Mouse (Mus musculus) kidney, adult 18-20 months (tissue): ENCODE results near the gene Rpia.

ENCODE experiments used
- DNase-seq: peaks from one replicate; pipeline ENCODE4 v3.0.0; 2021

The Rpia gene

GRCm38 (mm10) chr6:70747702-70748101 lies 44.3 kb downstream of the Rpia start:
- DNase-seq, result no peak

DNA sequence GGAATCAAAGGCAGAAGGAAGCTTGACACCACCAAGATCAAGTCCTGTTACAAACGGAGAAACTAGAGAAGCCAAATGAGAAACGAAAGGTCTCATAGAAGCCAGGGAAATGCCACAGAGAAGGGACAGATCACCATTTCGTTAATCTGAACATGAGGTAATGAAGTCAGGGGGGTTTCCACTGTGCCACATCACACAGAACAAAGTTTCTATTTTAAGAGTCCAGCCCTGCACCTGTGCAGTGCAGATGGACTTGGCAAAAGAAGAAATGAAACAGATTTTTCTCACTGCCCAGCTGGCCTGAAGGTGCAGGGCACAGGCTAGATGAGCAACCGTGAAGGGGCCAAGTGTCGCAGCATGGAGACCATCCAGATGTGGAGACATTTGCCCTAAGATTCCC lies 48.1 kb downstream of the Rpia start:
- no peak for DNase-seq

GRCm38 (mm10) chr6:70742833-70743232 lies 49.2 kb downstream of the Rpia start:
- no peak for DNase-seq

GRCm38 (mm10) chr6:70740535-70740934 lies 51.5 kb downstream of the Rpia start:
- no peak for DNase-seq

GRCm38 (mm10) chr6:70739456-70739855 lies 52.6 kb downstream of the Rpia start:
- DNase-seq, result no peak

GRCm38 (mm10) chr6:70735528-70735927 lies 56.5 kb downstream of the Rpia start:
- DNase-seq, result no peak

GRCm38 (mm10) chr6:70730828-70731227 lies 61.2 kb downstream of the Rpia start:
- no peak for DNase-seq

GRCm38 (mm10) chr6:70729125-70729524 lies 62.9 kb downstream of the Rpia start:
- no peak for DNase-seq

- no peak for DNase-seq
Measured at GRCm38 (mm10) chr6:70727094-70727721, 64.8 kb downstream of the Rpia start.

DNA sequence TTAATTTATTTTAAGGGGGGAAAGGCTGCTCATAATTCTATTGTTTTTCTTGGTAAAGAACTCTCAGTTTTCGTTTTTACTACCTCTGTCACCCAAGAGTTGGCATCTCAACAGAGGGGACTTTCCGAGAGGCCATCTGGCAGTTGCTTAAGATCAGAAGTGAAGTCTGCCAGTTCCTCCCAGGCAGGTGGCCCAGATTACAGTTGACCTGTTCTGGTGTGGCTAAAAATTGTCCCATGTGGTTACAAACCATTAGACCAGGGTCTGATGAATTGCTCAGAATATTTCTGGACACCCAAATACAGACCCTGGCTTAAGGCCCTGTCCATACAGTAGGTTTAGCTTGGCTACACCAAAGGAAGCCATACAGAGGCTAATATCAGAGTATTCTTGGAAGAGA lies 66.4 kb downstream of the Rpia start:
- no peak for DNase-seq

DNA sequence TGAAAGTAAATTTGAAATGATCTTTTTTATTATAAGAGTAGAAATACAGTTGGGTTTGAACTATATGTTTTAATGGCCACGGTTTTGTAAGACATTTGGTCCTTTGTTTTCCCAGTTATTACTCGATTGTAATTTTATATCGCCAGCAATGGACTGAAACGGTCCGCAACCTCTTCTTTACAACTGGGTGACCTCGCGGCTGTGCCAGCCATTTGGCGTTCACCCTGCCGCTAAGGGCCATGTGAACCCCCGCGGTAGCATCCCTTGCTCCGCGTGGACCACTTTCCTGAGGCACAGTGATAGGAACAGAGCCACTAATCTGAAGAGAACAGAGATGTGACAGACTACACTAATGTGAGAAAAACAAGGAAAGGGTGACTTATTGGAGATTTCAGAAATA lies 67.3 kb downstream of the Rpia start:
- no peak for DNase-seq

GRCm38 (mm10) chr6:70722298-70722697 lies 69.7 kb downstream of the Rpia start:
- DNase-seq, result no peak

- no peak for DNase-seq
Measured at GRCm38 (mm10) chr6:70718760-70719159, 73.3 kb downstream of the Rpia start.

DNA sequence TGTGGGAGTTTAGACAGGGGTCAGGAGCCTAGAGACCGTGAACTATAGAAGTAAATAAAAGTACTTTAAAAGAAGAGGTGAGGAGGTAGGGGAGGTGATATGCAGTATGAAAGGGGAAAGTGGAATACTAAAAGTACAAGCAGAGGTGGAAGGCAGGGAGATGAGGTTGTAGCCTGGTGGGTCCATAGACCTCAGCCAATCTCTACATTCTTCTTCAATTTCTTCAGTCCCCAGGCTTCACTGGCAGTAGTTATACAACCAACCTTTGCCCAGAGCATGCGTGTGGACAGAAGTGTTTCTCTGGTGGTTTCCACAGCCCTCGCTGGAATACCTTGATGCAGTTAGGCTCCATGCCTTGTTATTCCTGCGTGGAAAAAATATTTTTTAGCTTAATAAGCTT lies 73.9 kb downstream of the Rpia start:
- DNase-seq, result no peak

DNA sequence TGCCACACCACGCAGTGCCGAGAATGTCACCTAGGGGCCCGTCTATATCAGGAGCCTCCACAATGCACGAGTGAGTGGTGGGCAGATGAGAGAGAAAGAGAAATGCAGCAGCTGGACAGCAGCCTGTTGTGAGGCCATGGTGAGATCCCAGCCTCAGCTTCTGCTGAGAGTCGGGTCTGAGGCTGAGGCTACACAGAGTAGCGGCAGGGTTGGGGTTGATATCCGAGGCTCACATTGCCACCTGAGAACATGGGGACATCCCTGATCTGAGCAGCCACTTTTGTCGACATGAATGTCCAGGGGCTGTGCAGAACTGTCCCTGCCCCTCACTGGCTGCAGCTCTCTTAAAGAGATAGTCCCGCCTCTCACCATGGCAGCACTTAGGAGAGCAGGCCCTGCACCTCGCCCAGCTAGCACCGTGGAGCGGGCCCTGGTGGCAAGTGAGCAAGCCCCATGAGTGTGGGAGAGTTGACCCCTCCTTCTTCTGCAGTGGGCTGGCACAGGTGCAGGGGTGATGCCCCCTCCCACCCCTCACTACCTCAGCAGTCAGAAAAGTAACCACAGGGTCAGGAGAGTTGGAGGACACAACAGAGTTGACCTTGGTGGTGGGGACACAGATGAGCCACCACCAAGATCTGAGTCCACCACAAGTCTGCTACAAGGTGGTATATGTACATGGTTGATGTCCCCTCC lies 75.2 kb downstream of the Rpia start:
- DNase-seq, result no peak
